Mouse (Mus musculus): ENCODE data around the gene Sv2a. TPM values are rescaled to one million over a fixed set of nuclear protein-coding genes. Genes with fewer than 3 reads are reported as not detected.
"Not testable (repeated sequence)": the region's sequence is repeated elsewhere in the genome, so short reads cannot be mapped to it uniquely, and the experiment has no call there.

Sv2a gene
- polyA plus RNA-seq, 1 experiment, result 405 TPM

DNA sequence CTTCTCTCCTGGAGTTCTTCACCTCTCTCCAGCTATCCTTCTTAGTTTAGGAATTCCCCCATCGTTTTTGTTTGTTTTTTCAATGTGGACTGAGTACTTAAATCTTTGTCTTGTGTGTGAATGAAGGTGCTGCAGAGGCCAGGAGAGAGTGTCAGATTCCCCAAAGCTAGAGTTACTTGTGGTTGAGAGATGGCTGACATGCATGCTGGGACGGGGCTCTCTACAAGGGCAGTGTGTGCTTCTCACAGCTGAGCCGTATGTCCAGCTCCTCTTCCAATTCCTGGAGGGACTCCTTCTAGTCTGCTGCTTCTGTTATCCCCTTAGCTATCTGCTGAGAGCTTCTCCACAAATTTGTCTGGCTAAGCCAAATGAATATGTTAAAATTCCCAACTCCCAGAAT lies 54.9 kb downstream of the Sv2a start:
- Histone ChIP-seq H3K4me3 (replicated peaks; ENCODE audit: insufficient read depth, low read depth, low read length) (no peak overlapping the region), H3K27me3 (ENCODE audit: control insufficient read depth, insufficient read depth, low read length) (no peaks in the 10 kb centered on the region), H3K27ac (ENCODE audit: insufficient read depth, low read length) (no peak overlapping the region), H3K4me1 (ENCODE audit: control insufficient read depth, insufficient read depth, low read length) (no peaks in the 10 kb centered on the region)
- no peak for DNase-seq
- 64% methylated on average over 3 of the region's 3 CpGs for WGBS
- TF ChIP-seq POLR2A (IDR thresholded peaks at IDR 0.05; ENCODE audit: borderline replicate concordance, insufficient read depth, low read length), result no peak
- TF ChIP-seq CTCF (IDR thresholded peaks at IDR 0.05; ENCODE audit: borderline replicate concordance, insufficient read depth, low read depth, low read length), result no peak

DNA sequence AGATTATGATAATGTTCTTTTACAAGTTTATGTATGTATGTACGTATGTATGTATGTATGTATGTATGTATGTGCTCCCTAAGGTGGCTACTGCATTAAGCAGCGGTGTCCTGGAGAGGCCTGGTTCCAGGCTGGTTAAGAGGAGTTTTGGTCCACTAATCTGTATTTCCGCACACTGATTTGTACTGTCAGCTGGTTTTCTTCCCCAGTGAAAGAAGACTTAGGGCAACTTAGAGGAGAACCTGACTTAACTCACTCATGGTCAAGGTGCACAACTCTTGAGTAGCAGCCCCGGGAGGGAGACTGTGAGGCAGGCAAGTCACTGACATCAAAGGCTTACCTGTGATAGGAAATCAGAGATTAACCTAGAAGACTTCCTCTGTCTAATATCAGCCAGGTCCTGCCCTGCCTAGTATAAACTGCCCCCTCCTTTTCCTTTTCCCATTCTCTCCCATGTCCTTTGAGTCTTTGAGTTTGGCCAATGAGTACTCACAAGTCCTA lies 55.9 kb downstream of the Sv2a start:
- Histone ChIP-seq H3K27me3 (ENCODE audit: control insufficient read depth, insufficient read depth, low read length) (no peaks in the 10 kb centered on the region), H3K27ac (ENCODE audit: insufficient read depth, low read length) (no peak overlapping the region), H3K4me1 (ENCODE audit: control insufficient read depth, insufficient read depth, low read length) (no peaks in the 10 kb centered on the region), H3K4me3 (replicated peaks; ENCODE audit: insufficient read depth, low read depth, low read length) (no peak overlapping the region)
- no peak for TF ChIP-seq POLR2A (IDR thresholded peaks at IDR 0.05; ENCODE audit: borderline replicate concordance, insufficient read depth, low read length)
- TF ChIP-seq CTCF (IDR thresholded peaks at IDR 0.05; ENCODE audit: borderline replicate concordance, insufficient read depth, low read depth, low read length), result no peak
- DNase-seq, result no peak
- WGBS, result 84% methylated on average over 4 of the region's 4 CpGs

GRCm38 (mm10) chr3:96237335-96237903 lies 56.5 kb downstream of the Sv2a start:
- H3K4me3 ChIP-seq (replicated peaks; ENCODE audit: insufficient read depth, low read depth, low read length), result no peak overlapping the region
- no peak for DNase-seq
- TF ChIP-seq POLR2A (IDR thresholded peaks at IDR 0.05; ENCODE audit: borderline replicate concordance, insufficient read depth, low read length) (no peak), CTCF (IDR thresholded peaks at IDR 0.05; ENCODE audit: borderline replicate concordance, insufficient read depth, low read depth, low read length) (no peak)
- no peaks in the 10 kb centered on the region for H3K4me1 ChIP-seq (ENCODE audit: control insufficient read depth, insufficient read depth, low read length)
- H3K27me3 ChIP-seq (ENCODE audit: control insufficient read depth, insufficient read depth, low read length), result no peaks in the 10 kb centered on the region
- no peak overlapping the region for H3K27ac ChIP-seq (ENCODE audit: insufficient read depth, low read length)
- WGBS, result 45% methylated on average over 7 of the region's 7 CpGs

DNA sequence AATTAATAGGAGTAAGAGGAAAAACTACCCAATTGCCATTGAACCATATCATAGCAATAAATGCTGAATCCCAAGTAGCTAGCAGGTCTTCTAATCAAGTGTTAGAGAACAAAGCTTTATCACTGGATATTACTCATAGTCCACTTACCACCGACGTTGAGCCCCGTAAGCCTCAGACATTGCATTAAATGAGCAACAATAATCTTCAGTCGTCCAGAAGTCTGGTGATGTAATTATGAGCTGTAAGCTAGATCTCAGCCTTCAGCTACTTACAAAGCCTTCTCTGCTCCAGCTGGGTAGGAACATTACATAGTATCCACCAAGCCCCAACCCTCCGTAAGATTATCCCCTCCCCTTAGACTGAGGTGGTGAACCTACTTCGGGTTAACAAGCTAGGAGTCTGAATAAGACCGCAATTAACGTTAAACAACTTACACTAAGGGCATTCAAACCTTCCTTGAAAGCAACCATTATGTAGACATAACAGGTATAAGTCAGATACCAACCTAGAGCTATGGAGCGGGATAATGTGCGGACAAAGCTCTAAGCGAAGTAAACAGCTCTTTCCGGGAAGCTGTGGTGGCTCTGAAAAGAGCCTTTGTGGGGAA lies 57.1 kb downstream of the Sv2a start:
- no peaks in the 10 kb centered on the region for H3K27me3 ChIP-seq (ENCODE audit: control insufficient read depth, insufficient read depth, low read length)
- H3K4me3 ChIP-seq (replicated peaks; ENCODE audit: insufficient read depth, low read depth, low read length), result no peak overlapping the region
- TF ChIP-seq CTCF (IDR thresholded peaks at IDR 0.05; ENCODE audit: borderline replicate concordance, insufficient read depth, low read depth, low read length) (no peak), POLR2A (IDR thresholded peaks at IDR 0.05; ENCODE audit: borderline replicate concordance, insufficient read depth, low read length) (no peak)
- DNase-seq, result no peak
- no peaks in the 10 kb centered on the region for H3K4me1 ChIP-seq (ENCODE audit: control insufficient read depth, insufficient read depth, low read length)
- 11% methylated on average over 12 of the region's 12 CpGs for WGBS
- no peak overlapping the region for H3K27ac ChIP-seq (ENCODE audit: insufficient read depth, low read length)

GRCm38 (mm10) chr3:96238954-96239793 lies 58.2 kb downstream of the Sv2a start, which contains the start of gene Hist2h3c2:
TSS of gene Hist2h3c2 (minus strand) at chr3:96239127.
- DNase-seq, result peak; percentile 58 to 71
- Histone ChIP-seq H3K27ac (ENCODE audit: insufficient read depth, low read length) (peak within 1 kb of the TSS; percentile 12; the same call in 1 of the 2 replicates), H3K4me3 (replicated peaks; ENCODE audit: insufficient read depth, low read depth, low read length) (peak within 1 kb of the TSS; percentile 44)
- H3K4me1 ChIP-seq (ENCODE audit: control insufficient read depth, insufficient read depth, low read length); H3K27me3 ChIP-seq (ENCODE audit: control insufficient read depth, insufficient read depth, low read length): not testable (repeated sequence)
- 3% methylated on average over 19 of the region's 68 CpGs for WGBS

DNA sequence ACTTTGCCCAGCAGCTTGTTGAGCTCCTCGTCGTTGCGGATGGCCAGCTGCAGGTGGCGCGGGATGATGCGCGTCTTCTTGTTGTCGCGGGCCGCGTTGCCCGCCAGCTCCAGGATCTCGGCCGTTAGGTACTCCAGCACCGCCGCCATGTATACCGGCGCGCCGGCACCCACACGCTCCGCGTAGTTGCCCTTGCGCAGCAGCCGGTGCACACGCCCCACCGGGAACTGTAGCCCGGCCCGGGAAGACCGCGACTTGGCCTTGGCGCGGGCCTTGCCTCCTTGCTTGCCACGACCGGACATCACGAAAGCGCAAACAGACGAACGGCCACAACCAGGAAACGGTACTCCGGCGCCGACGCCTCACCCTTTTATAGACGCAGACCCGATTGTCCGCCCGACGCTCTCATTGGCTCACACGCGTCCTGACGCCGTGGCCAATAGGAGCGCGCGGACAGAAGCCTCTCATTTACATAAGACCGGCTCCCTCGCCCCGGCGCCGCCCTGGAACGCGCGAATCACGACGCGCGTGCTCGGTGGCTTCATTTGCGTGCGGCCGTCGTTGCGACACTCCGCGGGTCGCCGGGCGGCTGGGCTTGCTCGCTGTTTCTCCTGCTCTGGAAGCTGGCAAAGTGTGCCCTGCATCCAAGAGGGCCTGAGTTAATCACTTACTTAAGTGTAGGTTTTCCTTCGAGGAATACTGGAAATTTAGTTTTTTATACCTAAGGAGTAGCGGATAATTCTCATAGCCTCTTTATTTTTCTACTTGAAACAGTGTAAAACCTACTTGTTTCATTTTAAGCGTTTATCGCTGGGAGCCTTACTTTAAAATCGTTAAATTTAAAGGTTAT lies 59.2 kb downstream of the Sv2a start, which contains the start of gene Hist2h2aa2:
Hist2h2aa2 (minus strand) TSS at position 328 of the 850 bp plus-strand sequence.
- peak; percentile 97 to 99 for DNase-seq
- peak; percentile 52; the same call in 1 of the 2 replicates for TF ChIP-seq POLR2A (IDR thresholded peaks at IDR 0.05; ENCODE audit: borderline replicate concordance, insufficient read depth, low read length)
- WGBS, result 4% methylated on average over 24 of the region's 85 CpGs
- not testable (repeated sequence) for H3K27me3 ChIP-seq (ENCODE audit: control insufficient read depth, insufficient read depth, low read length)
- Histone ChIP-seq H3K27ac (ENCODE audit: insufficient read depth, low read length) (peak within 1 kb of the TSS; percentile 12; the same call in 1 of the 2 replicates), H3K4me1 (ENCODE audit: control insufficient read depth, insufficient read depth, low read length) (peaks cover 10% of the 10 kb centered on the region), H3K4me3 (replicated peaks; ENCODE audit: insufficient read depth, low read depth, low read length) (peak within 1 kb of the TSS; percentile 44)

GRCm38 (mm10) chr3:96240799-96241197 lies 59.8 kb downstream of the Sv2a start:
- TF ChIP-seq CTCF (IDR thresholded peaks at IDR 0.05; ENCODE audit: borderline replicate concordance, insufficient read depth, low read depth, low read length), result no peak
- TF ChIP-seq POLR2A (IDR thresholded peaks at IDR 0.05; ENCODE audit: borderline replicate concordance, insufficient read depth, low read length), result no peak
- Histone ChIP-seq H3K27me3 (ENCODE audit: control insufficient read depth, insufficient read depth, low read length) (no peaks in the 10 kb centered on the region), H3K27ac (ENCODE audit: insufficient read depth, low read length) (no peak overlapping the region), H3K4me1 (ENCODE audit: control insufficient read depth, insufficient read depth, low read length) (peaks cover 10% of the 10 kb centered on the region), H3K4me3 (replicated peaks; ENCODE audit: insufficient read depth, low read depth, low read length) (no peak overlapping the region)
- DNase-seq, result no peak
- WGBS, result 64% methylated on average over 9 of the region's 9 CpGs
